Mouse (Mus musculus): ENCODE results near the gene Tmem237.

The Tmem237 gene

DNA sequence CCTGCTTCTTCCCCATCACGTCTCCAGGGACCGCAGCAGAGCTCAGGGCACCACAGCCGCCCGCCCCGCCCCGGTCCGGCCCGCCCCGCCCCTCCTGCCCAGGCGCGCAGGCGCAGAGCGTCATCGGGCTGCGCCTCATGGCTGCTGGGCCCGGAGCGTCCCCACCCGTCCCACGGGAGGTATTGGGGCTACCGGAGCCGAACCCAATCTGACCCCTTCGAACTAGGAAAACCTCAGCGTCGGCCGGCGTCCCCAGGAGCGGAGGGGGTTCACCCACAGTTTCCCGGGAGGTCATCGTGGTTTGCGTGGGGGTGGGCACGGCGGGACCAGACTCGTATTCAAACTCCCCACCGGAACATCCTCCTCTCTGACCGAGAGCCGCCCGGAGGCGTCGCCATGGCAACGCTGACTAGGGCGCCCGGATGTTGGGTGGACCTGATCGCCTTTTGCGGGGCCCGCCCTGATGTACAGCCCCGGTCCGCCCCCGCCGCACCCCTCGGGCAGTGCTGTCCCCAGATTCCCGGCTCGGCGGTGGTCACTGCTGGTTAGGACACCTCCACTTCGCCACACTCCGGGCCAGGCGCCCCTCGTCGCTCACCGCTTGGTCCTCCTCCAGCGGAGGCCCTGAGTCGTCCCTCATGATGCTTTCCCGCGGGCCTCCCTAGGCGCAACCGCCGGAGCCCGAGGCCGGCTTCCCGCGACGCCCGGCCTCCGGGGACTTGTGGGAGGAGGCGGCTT lies at the start of gene Tmem237:
Gene Tmem237 (minus strand): TSS at position 689 of the 738 bp plus-strand sequence.
- DNase-seq (ENCODE audit: low read depth, low spot score): peak; percentile 93

GRCm38 (mm10) chr1:59169586-59169985 lies 49.4 kb upstream of the Tmem237 start:
- DNase-seq (ENCODE audit: low read depth, low spot score): no peak

- DNase-seq (ENCODE audit: low read depth, low spot score): no peak
Observed at GRCm38 (mm10) chr1:59168556-59168955, 48.3 kb upstream of the Tmem237 start.

DNA sequence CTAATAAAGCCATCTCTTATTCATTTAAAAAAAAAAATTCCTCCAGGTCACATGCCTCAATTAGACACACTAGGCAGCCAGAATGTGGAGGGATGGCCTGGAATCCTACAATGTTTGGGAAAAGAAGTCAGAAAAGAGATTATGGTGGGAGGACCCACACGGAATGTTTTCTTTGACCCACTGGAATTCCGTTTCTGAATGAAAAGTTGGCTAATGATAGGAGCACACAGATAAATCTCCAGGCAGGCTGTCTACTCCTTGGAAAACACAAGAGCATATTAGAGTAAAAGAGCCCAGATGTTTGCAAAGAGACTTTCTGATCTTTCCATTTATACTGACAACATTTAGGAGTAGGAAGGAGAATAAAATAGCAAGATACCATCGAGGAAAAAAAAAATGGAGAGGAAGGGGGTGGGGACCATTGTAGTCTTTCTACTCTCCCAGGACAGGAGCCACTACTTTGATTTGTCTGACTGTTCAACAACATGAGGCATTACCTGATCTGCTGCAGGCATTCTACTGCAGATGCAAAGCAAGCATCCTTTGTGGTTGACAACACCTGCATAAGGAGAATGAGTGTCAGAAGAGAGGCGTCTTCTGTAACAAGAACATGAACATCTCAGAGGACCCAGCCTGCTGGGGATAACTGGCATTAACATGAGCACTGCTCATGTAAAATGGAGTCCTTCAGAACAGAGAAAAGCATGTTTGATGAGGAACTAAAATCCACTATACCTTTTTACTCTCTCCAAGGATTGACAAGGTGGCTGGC lies 47.6 kb upstream of the Tmem237 start:
- DNase-seq (ENCODE audit: low read depth, low spot score): no peak

- no peak for DNase-seq (ENCODE audit: low read depth, low spot score)
Observed at GRCm38 (mm10) chr1:59166232-59166905, 46.2 kb upstream of the Tmem237 start.

GRCm38 (mm10) chr1:59163918-59164317 lies 43.7 kb upstream of the Tmem237 start:
- DNase-seq (ENCODE audit: low read depth, low spot score): no peak

- DNase-seq (ENCODE audit: low read depth, low spot score): no peak
Observed at GRCm38 (mm10) chr1:59163030-59163461, 42.8 kb upstream of the Tmem237 start, which contains the start of gene Mpp4. Gene Mpp4 (minus strand): TSS chr1:59163389.

DNA sequence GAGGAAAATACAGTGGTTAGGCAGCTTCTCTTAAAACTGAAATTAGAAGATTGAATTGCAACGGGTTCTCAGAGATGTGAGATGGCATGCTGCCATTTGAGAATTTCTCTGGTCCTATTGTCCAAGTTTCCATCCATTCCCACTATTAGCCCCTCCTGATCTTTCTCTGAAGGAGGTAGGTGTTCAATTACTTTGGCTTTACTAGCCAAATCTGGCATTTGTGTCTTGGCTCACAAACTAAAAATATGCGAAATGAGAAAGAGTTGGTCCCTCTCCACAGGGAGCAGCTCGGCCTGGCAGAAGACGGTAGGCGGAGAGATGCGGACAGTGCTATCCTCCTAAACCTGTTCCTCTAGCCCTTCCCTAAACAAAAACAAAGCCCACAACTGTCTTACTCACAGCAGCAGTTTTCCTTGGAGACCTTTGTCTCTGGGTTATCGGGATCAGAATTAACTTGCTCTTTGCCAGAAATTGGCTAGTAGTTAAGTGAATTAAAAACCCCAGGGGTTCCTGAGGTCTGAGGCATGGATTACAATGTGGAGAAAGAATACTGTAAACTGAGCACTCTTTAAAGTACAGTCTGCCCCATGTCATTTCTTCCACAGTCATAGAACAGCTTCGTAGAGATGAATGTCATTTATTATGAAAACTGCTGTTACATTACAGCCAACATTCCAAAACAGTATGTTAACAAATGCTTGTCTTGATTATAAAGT lies 42.3 kb upstream of the Tmem237 start:
- DNase-seq (ENCODE audit: low read depth, low spot score): no peak

DNA sequence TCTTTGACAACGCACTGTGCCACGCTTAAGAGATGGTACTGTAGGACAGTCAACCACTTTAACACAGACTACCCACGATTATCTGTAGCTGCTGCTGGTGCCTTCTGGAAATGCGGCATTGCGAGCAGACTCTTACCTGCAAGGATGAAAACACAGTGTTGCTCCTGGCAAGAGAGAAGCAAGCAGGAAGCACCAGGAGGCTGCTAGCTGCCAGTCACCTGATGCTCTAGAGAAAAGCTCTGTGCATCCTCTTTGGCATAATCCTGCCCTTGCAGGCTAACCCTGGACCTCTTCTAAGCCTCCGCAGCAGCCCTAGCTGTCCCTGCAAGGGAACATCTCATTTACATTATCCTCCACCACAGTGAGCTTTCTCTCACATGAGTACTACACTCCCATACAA lies 41.2 kb upstream of the Tmem237 start:
- DNase-seq (ENCODE audit: low read depth, low spot score): no peak

- no peak for DNase-seq (ENCODE audit: low read depth, low spot score)
Observed at GRCm38 (mm10) chr1:59160871-59161270, 40.7 kb upstream of the Tmem237 start.

- no peak for DNase-seq (ENCODE audit: low read depth, low spot score)
Observed at GRCm38 (mm10) chr1:59159136-59159535, 38.9 kb upstream of the Tmem237 start.

- no peak for DNase-seq (ENCODE audit: low read depth, low spot score)
Observed at GRCm38 (mm10) chr1:59158498-59158897, 38.3 kb upstream of the Tmem237 start.

- no peak for DNase-seq (ENCODE audit: low read depth, low spot score)
Observed at GRCm38 (mm10) chr1:59157846-59158245, 37.6 kb upstream of the Tmem237 start.

- no peak for DNase-seq (ENCODE audit: low read depth, low spot score)
Observed at GRCm38 (mm10) chr1:59152346-59152745, 32.1 kb upstream of the Tmem237 start.

DNA sequence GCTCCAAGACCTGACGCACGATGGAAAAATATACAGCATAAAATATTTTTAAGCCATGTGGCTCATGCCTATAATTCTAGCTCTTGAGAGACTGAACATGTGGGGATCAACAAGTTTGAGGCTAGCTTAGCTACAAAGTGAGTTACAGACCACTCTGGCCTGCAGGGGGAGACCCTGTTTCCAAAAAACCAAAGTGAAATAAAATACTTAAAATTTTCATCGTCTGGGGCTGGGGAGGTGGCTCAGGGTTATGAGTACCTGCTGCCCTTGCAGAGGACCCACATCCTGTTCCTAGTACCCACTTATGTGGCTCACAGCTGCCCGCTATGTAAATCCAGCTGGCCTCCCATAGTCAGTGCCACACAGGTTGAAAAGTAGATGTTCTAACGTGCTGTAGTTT lies 30.3 kb upstream of the Tmem237 start:
- DNase-seq (ENCODE audit: low read depth, low spot score): no peak

GRCm38 (mm10) chr1:59144543-59144942 lies 24.3 kb upstream of the Tmem237 start:
- peak; percentile 63 for DNase-seq (ENCODE audit: low read depth, low spot score)

DNA sequence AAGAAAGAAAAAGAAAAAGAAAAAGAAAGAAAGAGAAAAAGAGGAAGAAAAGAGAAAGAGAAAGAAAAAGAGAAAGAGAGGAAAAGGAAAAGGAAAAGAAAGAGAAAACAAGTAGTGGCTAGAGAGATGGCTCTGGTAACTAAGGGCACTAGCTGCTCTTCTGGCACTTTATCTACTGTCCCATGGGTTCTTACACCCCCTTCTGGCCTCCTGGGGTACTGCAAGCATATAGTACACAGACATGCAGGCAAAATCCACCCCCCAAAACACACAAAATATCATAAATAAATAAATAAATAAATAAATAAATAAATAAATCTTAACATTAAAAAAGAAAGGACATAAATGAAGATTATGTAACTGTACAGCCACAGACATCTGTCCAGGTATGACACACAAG lies 22.6 kb upstream of the Tmem237 start:
- DNase-seq (ENCODE audit: low read depth, low spot score): peak; percentile 76

GRCm38 (mm10) chr1:59134419-59134818 lies 14.2 kb upstream of the Tmem237 start:
- DNase-seq (ENCODE audit: low read depth, low spot score): no peak

DNA sequence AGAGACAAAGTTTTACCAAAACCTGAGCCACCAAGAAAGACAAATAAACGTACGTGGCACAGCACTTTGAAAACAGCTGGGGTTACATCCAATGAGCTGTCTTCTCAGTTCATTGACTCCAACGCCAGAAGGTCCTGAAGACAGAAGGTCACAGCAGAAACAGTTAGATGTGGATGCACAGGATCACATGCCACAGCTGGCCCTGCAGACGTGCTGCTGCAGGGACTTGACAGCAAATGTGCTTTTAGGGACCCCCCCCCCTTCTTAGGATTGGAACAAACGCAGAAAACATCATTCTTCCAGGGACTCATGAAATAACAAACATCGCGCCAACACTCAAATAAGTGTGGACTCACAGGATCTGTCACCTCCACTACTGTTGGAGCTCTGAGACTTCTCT lies 8.7 kb upstream of the Tmem237 start:
- DNase-seq (ENCODE audit: low read depth, low spot score): no peak

DNA sequence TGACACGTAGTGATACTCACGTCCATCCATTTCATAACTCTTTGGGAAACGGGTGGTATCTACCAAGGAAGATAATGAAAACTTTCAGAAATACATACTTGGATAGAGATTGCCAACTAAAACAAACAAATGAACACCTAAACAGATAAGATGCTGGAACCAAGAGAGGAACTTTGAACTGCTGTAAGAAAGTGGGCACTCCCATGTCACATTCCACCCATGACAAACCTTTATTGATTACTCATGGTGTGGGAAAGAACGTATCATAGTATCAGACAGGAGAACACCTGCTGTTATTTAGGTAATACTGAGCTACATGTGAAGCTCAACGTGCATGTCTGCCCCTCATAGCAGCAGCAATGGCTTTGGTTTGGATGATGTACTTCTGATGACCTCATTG lies 5.3 kb upstream of the Tmem237 start:
- DNase-seq (ENCODE audit: low read depth, low spot score): no peak

DNA sequence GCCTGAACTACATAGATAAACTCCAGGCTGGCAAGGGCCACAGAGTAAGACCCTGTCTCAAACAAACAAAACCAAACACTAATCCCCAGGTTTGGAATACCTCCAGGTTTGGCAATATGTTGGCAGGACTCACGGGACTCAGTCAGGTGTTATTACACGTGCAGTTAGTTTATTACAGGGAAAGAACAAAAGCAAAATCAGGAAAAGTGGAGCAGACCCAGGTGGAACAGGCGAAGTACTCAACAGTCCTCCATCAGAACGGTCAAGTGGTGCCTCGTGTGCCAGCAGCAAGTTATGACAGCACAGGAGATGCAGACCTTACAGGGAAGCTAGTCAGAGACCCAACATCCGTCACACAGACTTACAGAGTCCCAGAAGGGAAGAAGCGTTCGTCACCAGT lies 9.7 kb downstream of the Tmem237 start:
- no peak for DNase-seq (ENCODE audit: low read depth, low spot score)

DNA sequence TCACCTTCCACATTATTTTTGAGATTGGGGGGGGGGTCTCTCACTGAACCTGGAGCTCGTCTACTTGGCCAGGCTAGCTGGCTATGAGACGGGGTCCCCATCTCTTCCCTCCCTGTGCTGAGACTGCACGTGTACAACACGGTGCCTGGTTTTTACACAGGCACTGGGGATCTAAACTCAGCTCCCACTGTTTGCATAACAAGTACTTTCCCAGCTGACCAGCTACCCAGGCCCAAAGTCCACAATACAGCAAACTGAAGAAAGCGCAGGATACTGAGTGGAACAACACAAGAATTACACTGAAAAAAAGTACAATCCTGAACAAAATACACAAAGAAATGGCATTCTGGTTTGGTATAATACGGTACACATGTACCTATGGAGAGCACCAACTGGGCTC lies 18.1 kb downstream of the Tmem237 start:
- no peak for DNase-seq (ENCODE audit: low read depth, low spot score)
